ENCODE assay signal across 21 mouse cellular contexts in the genomic region with DNA sequence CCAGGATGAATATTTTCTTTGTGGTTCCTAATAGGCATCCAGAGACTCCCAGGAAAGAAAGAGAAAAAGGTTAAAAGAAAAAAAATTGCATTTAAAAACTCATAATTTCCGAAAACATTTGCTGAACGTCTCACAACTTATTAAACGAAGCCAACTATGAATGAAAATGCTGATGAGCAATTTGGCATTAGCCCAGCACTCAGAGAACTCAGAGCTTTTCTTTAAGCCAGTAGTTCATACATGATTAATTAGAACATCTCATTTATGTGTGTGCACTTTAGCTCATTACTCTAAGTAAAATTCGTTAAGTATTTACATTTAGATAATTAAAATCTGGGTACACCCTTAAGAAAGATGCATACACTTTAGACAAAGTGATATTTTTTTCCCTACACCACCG.
DNase-seq lines count a peak whose midpoint lies in the region; ATAC-seq and TF ChIP-seq lines count a peak whose summit lies in the region.
"Had no signal": no experiment of that assay in that cellular context is flagged by ENCODE, and none has a peak within 500 bp of the region (broad histone marks: within the 10 kb centered on the region; RNA-seq: fewer than 3 reads in every experiment).

No protein-coding gene starts in this region.

- no peak for TF ChIP-seq POLR2A in brain, embryonic 14.5 days (IDR thresholded peaks at IDR 0.05; ENCODE audit: borderline replicate concordance, extremely low read depth, insufficient read depth, insufficient read length, poor library complexity, severe bottlenecking)

- H3K4me3 ChIP-seq in midbrain, embryonic 14.5 days (replicated peaks; ENCODE audit: low read depth, low read length): no peak overlapping the region
- H3K4me3 ChIP-seq in midbrain, postnatal 0 days (ENCODE audit: low read depth, low read length): no peak overlapping the region
- H3K4me3 ChIP-seq in embryonic facial prominence, embryonic 10.5 days: no peak overlapping the region
- H3K4me3 ChIP-seq: embryonic facial prominence, embryonic 12.5 days; forebrain, embryonic 12.5 days; forebrain, embryonic 15.5 days had no signal

- H3K27ac ChIP-seq in midbrain, embryonic 14.5 days (replicated peaks; ENCODE audit: low read depth, low read length): no peak overlapping the region
- no peak overlapping the region for H3K27ac ChIP-seq in midbrain, postnatal 0 days (ENCODE audit: low read depth, low read length)
- no peak overlapping the region for H3K27ac ChIP-seq in embryonic facial prominence, embryonic 10.5 days (replicated peaks)
- H3K27ac ChIP-seq: embryonic facial prominence, embryonic 12.5 days; forebrain, embryonic 12.5 days; forebrain, embryonic 15.5 days had no signal

- H3K4me1 ChIP-seq in midbrain, embryonic 14.5 days (ENCODE audit: control insufficient read depth, insufficient read depth, low read length): no peaks in the 10 kb centered on the region
- no peaks in the 10 kb centered on the region for H3K4me1 ChIP-seq in midbrain, postnatal 0 days (ENCODE audit: insufficient read depth, low read length)
- H3K4me1 ChIP-seq in embryonic facial prominence, embryonic 10.5 days: no peaks in the 10 kb centered on the region
- H3K4me1 ChIP-seq: embryonic facial prominence, embryonic 12.5 days had no signal

- no peak overlapping the region for H3K4me2 ChIP-seq in midbrain, embryonic 14.5 days (ENCODE audit: low read length)
- H3K4me2 ChIP-seq in midbrain, postnatal 0 days (ENCODE audit: low read depth, low read length, poor library complexity, severe bottlenecking): no peak overlapping the region
- H3K4me2 ChIP-seq: embryonic facial prominence, embryonic 12.5 days; forebrain, embryonic 12.5 days; forebrain, embryonic 15.5 days had no signal

- no peak for ATAC-seq in midbrain, embryonic 14.5 days (ENCODE audit: low FRiP score, low TSS enrichment)
- no peak for ATAC-seq in midbrain, postnatal 0 days (ENCODE audit: low FRiP score)
- ATAC-seq: activated CD4-positive, CD25-positive, alpha-beta regulatory T cell, adult 4 months; forebrain, embryonic 15.5 days; forebrain, postnatal 0 days; Patski had no signal

- no peak overlapping the region for H3K9ac ChIP-seq in midbrain, embryonic 14.5 days (replicated peaks; ENCODE audit: low read length)
- H3K9ac ChIP-seq in midbrain, postnatal 0 days (replicated peaks; ENCODE audit: low read length, poor library complexity, severe bottlenecking): no peak overlapping the region
- H3K9ac ChIP-seq: embryonic facial prominence, embryonic 12.5 days; forebrain, embryonic 12.5 days; forebrain, embryonic 15.5 days; forebrain, postnatal 0 days had no signal

- no peaks in the 10 kb centered on the region for H3K9me3 ChIP-seq in midbrain, embryonic 14.5 days (ENCODE audit: control insufficient read depth, low read length)
- no peaks in the 10 kb centered on the region for H3K9me3 ChIP-seq in midbrain, postnatal 0 days (ENCODE audit: low read length)
- H3K9me3 ChIP-seq in embryonic facial prominence, embryonic 10.5 days: no peaks in the 10 kb centered on the region
- H3K9me3 ChIP-seq: embryonic facial prominence, embryonic 12.5 days; forebrain, embryonic 12.5 days; forebrain, embryonic 15.5 days had no signal

- no peaks in the 10 kb centered on the region for H3K27me3 ChIP-seq in midbrain, embryonic 14.5 days (ENCODE audit: control insufficient read depth, insufficient read depth, low read length)
- H3K27me3 ChIP-seq in midbrain, postnatal 0 days (ENCODE audit: insufficient read depth, low read length): no peaks in the 10 kb centered on the region
- no peaks in the 10 kb centered on the region for H3K27me3 ChIP-seq in embryonic facial prominence, embryonic 10.5 days (replicated peaks; ENCODE audit: low read depth, poor library complexity, severe bottlenecking)
- H3K27me3 ChIP-seq: embryonic facial prominence, embryonic 12.5 days; forebrain, embryonic 12.5 days; Patski had no signal

- 66% methylated on average over 5 of the region's 5 CpGs for WGBS in midbrain, embryonic 14.5 days
- 60% methylated on average over 5 of the region's 5 CpGs for WGBS in midbrain, postnatal 0 days
- WGBS in embryonic facial prominence, embryonic 10.5 days: 89% methylated on average over 5 of the region's 5 CpGs

- DNase-seq in midbrain, embryonic 14.5 days: peak; percentile 45
- DNase-seq in midbrain, postnatal 0 days (ENCODE audit: low spot score): no peak
- DNase-seq in Muller cell, postnatal 12 days (ENCODE audit: inconsistent ontology term): peak; percentile 42
- DNase-seq in brain, embryonic 14.5 days (ENCODE audit: low read depth): peak; percentile 75
- no peak for DNase-seq in embryonic facial prominence, embryonic 10.5 days (ENCODE audit: low spot score)
- DNase-seq: adrenal gland, adult 8-10 months; adrenal gland, postnatal 14 days; adrenal gland, postnatal 36 days; cerebellum, adult 11 months; cerebellum, adult 18-20 months; cerebellum, adult 8-10 months; cerebellum, adult 9-11 months; cerebellum, postnatal 14 days; cerebellum, postnatal 36 days; embryo, embryonic 11 days; forebrain, postnatal 0 days had no signal

- no peaks in the 10 kb centered on the region for H3K36me3 ChIP-seq in midbrain, embryonic 14.5 days (ENCODE audit: control insufficient read depth, insufficient read depth, low read length)
- no peaks in the 10 kb centered on the region for H3K36me3 ChIP-seq in midbrain, postnatal 0 days (ENCODE audit: insufficient read depth, low read length)
- peaks cover 12% of the 10 kb centered on the region for H3K36me3 ChIP-seq in embryonic facial prominence, embryonic 10.5 days (replicated peaks)
- H3K36me3 ChIP-seq: forebrain, embryonic 12.5 days; forebrain, embryonic 15.5 days had no signal

- TF ChIP-seq CTCF in midbrain, postnatal 0 days (IDR thresholded peaks at IDR 0.05): no peak
- TF ChIP-seq CTCF in brain, embryonic 14.5 days (IDR thresholded peaks at IDR 0.05; ENCODE audit: borderline replicate concordance, extremely low read depth, insufficient read depth, insufficient read length): no peak

Comparison
In these comparisons a context has a peak if more than half of its experiments do, and no peak if none do; other contexts are left out.
1. DNase-seq: peak in midbrain, embryonic 14.5 days (single experiment), Muller cell, postnatal 12 days (single experiment) and brain, embryonic 14.5 days (single experiment); none in midbrain, postnatal 0 days (single experiment) and embryonic facial prominence, embryonic 10.5 days (single experiment).